ENCODE assay signal across 8 mouse cellular contexts in genomic region chr7:45340066-45340442, GRCm38 (mm10). TPM values are rescaled to one million over a fixed set of nuclear protein-coding genes. Genes with fewer than 3 reads are reported as not detected.
DNase-seq lines count a peak whose midpoint lies in the region; ATAC-seq lines count a peak whose summit lies in the region.

No protein-coding gene starts in this region.

- ATAC-seq in erythroblast, adult 5-6 weeks (replicated peaks; ENCODE audit: low FRiP score, poor library complexity, severe bottlenecking) = no peak
- ATAC-seq in heart, embryonic 16.5 days (replicated peaks; ENCODE audit: extremely low read depth, insufficient read depth, low FRiP score) = no peak
- no peak for ATAC-seq in liver, embryonic 16.5 days (ENCODE audit: low read depth)

- 2% methylated on average over 11 of the region's 11 CpGs for WGBS in heart, embryonic 16.5 days
- WGBS in liver, embryonic 16.5 days (ENCODE audit: insufficient replicate concordance) = 2% methylated on average over 11 of the region's 11 CpGs

- no peaks in the 10 kb centered on the region for H3K9me3 ChIP-seq in erythroblast, embryonic 14.5 days (ENCODE audit: control insufficient read depth, low read length)
- no peaks in the 10 kb centered on the region for H3K9me3 ChIP-seq in heart, embryonic 16.5 days (replicated peaks; ENCODE audit: control insufficient read depth, low read length)
- H3K9me3 ChIP-seq in liver, embryonic 16.5 days (replicated peaks; ENCODE audit: control insufficient read depth, low read length) = no peaks in the 10 kb centered on the region

- H3K4me1 ChIP-seq in erythroblast, embryonic 14.5 days (ENCODE audit: control insufficient read depth) = peaks cover 53% of the 10 kb centered on the region
- peaks cover 48% of the 10 kb centered on the region for H3K4me1 ChIP-seq in heart, embryonic 16.5 days (ENCODE audit: control insufficient read depth, insufficient read depth, low read length)
- H3K4me1 ChIP-seq in liver, embryonic 16.5 days (ENCODE audit: control insufficient read depth, low read depth, low read length) = peaks cover 34% of the 10 kb centered on the region

- H3K36me3 ChIP-seq in erythroblast, embryonic 14.5 days (ENCODE audit: control insufficient read depth) = no peaks in the 10 kb centered on the region
- no peaks in the 10 kb centered on the region for H3K36me3 ChIP-seq in heart, embryonic 16.5 days (ENCODE audit: control insufficient read depth, insufficient read depth)
- H3K36me3 ChIP-seq in liver, embryonic 16.5 days (ENCODE audit: control insufficient read depth, insufficient read depth) = no peaks in the 10 kb centered on the region

- peak overlapping the region; percentile 65 for H3K4me3 ChIP-seq in erythroblast, embryonic 14.5 days (replicated peaks)
- H3K4me3 ChIP-seq in heart, embryonic 16.5 days (ENCODE audit: low read length) = peak overlapping the region; percentile 67
- H3K4me3 ChIP-seq in liver, embryonic 16.5 days (ENCODE audit: low read depth, low read length) = peak overlapping the region; percentile 62

- peaks cover 63% of the 10 kb centered on the region for H3K27me3 ChIP-seq in erythroblast, embryonic 14.5 days (ENCODE audit: control insufficient read depth)
- H3K27me3 ChIP-seq in heart, embryonic 16.5 days (ENCODE audit: control insufficient read depth, insufficient read depth, low read length) = no peaks in the 10 kb centered on the region
- peaks cover 40% of the 10 kb centered on the region for H3K27me3 ChIP-seq in liver, embryonic 16.5 days (ENCODE audit: control insufficient read depth, insufficient read depth, low read depth, low read length)

- H3K27ac ChIP-seq in heart, embryonic 16.5 days (ENCODE audit: low read length) = no peak overlapping the region
- H3K27ac ChIP-seq in liver, embryonic 16.5 days (ENCODE audit: low read length) = no peak overlapping the region

- peak overlapping the region; percentile 85 for H3K4me2 ChIP-seq in heart, embryonic 16.5 days (ENCODE audit: low read depth, low read length)
- peak overlapping the region; percentile 80 for H3K4me2 ChIP-seq in liver, embryonic 16.5 days (ENCODE audit: low read depth, low read length)

- DNase-seq in 416B (ENCODE audit: low read depth) = peak; percentile 11
- no peak for DNase-seq in thymus, postnatal 25 days
- DNase-seq in cerebellum, postnatal 4 days (ENCODE audit: low spot score in 2 of 2) = no peak
- no peak for DNase-seq in layer of hippocampus, postnatal 36 days

- peak overlapping the region; percentile 75 for H3K9ac ChIP-seq in heart, embryonic 16.5 days (ENCODE audit: low read length)
- peak overlapping the region; percentile 28; the same call in 1 of the 2 replicates for H3K9ac ChIP-seq in liver, embryonic 16.5 days (ENCODE audit: low read depth, low read length)

RNA-seq across cellular contexts. Expression of gene Hrc, which starts 5.0 kb away (rescaled TPM):
- polyA plus RNA-seq in erythroblast, embryonic 14.5 days (2012) = not detected in 2 replicates
- not detected in 2 replicates for total RNA-seq in erythroblast, adult 5-6 weeks (2015; ENCODE audit: low replicate concordance)
- total RNA-seq in erythroblast, adult 5-6 weeks (2017; ENCODE audit: low replicate concordance) = not detected in 2 replicates
- polyA plus RNA-seq in heart, embryonic 16.5 days (2015; fragmentation: Nextera tagmentation; extraction: Ambion mirVana) = 26.6 and 28.7 TPM in 2 replicates
- 0.39 and 0.60 TPM in 2 replicates for polyA plus RNA-seq in liver, embryonic 16.5 days (2015; fragmentation: Nextera tagmentation; extraction: Ambion mirVana)
- under 1 TPM; 0.20 to 0.46 TPM for total RNA-seq in layer of hippocampus, postnatal 36 days (2021)

RNA-seq across cellular contexts. Expression of gene Trpm4, which starts 6.5 kb away (rescaled TPM):
- polyA plus RNA-seq in erythroblast, embryonic 14.5 days (2012) = 0.02 and 0.04 TPM in 2 replicates
- 0.42 TPM in 1 of 2 replicates, not detected in the other for total RNA-seq in erythroblast, adult 5-6 weeks (2015; ENCODE audit: low replicate concordance)
- total RNA-seq in erythroblast, adult 5-6 weeks (2017; ENCODE audit: low replicate concordance) = not detected in 2 replicates
- polyA plus RNA-seq in heart, embryonic 16.5 days (2015; fragmentation: Nextera tagmentation; extraction: Ambion mirVana) = 12.4 and 18.0 TPM in 2 replicates
- 0.85 and 1.7 TPM in 2 replicates for polyA plus RNA-seq in liver, embryonic 16.5 days (2015; fragmentation: Nextera tagmentation; extraction: Ambion mirVana)
- 10 to 100 TPM; 12.9 to 14.8 TPM for total RNA-seq in layer of hippocampus, postnatal 36 days (2021)

RNA-seq across cellular contexts. Expression of gene Ppfia3, which starts 26.8 kb away (rescaled TPM):
- polyA plus RNA-seq in erythroblast, embryonic 14.5 days (2012) = 0.13 and 0.33 TPM in 2 replicates
- total RNA-seq in erythroblast, adult 5-6 weeks (2015; ENCODE audit: low replicate concordance) = 1.9 TPM in 1 of 2 replicates, not detected in the other
- 0.26 TPM in 1 of 2 replicates, not detected in the other for total RNA-seq in erythroblast, adult 5-6 weeks (2017; ENCODE audit: low replicate concordance)
- polyA plus RNA-seq in heart, embryonic 16.5 days (2015; fragmentation: Nextera tagmentation; extraction: Ambion mirVana) = 1.5 TPM in 2 replicates
- 0.15 and 0.19 TPM in 2 replicates for polyA plus RNA-seq in liver, embryonic 16.5 days (2015; fragmentation: Nextera tagmentation; extraction: Ambion mirVana)
- total RNA-seq in layer of hippocampus, postnatal 36 days (2021) = 100 to 1,000 TPM; 126 to 128 TPM

RNA-seq across cellular contexts. Expression of gene Lin7b, which starts 30.3 kb away (rescaled TPM):
- polyA plus RNA-seq in erythroblast, embryonic 14.5 days (2012) = 0.18 TPM in 1 of 2 replicates, not detected in the other
- total RNA-seq in erythroblast, adult 5-6 weeks (2015; ENCODE audit: low replicate concordance) = 1.5 TPM in 1 of 2 replicates, not detected in the other
- 5.4 TPM in 1 of 2 replicates, not detected in the other for total RNA-seq in erythroblast, adult 5-6 weeks (2017; ENCODE audit: low replicate concordance)
- 0.81 and 0.91 TPM in 2 replicates for polyA plus RNA-seq in heart, embryonic 16.5 days (2015; fragmentation: Nextera tagmentation; extraction: Ambion mirVana)
- not detected in 2 replicates for polyA plus RNA-seq in liver, embryonic 16.5 days (2015; fragmentation: Nextera tagmentation; extraction: Ambion mirVana)
- total RNA-seq in layer of hippocampus, postnatal 36 days (2021) = 100 to 1,000 TPM; 133 to 154 TPM

RNA-seq across cellular contexts. Expression of gene Snrnp70, which starts 55.5 kb away (rescaled TPM):
- 68.0 and 79.6 TPM in 2 replicates for polyA plus RNA-seq in erythroblast, embryonic 14.5 days (2012)
- 50.5 and 70.2 TPM in 2 replicates for total RNA-seq in erythroblast, adult 5-6 weeks (2015; ENCODE audit: low replicate concordance)
- total RNA-seq in erythroblast, adult 5-6 weeks (2017; ENCODE audit: low replicate concordance) = 169 and 259 TPM in 2 replicates
- polyA plus RNA-seq in heart, embryonic 16.5 days (2015; fragmentation: Nextera tagmentation; extraction: Ambion mirVana) = 145 and 161 TPM in 2 replicates
- 64.2 and 70.1 TPM in 2 replicates for polyA plus RNA-seq in liver, embryonic 16.5 days (2015; fragmentation: Nextera tagmentation; extraction: Ambion mirVana)
- total RNA-seq in layer of hippocampus, postnatal 36 days (2021) = 100 to 1,000 TPM; 379 to 450 TPM

Comparison
In these comparisons a context has a peak if more than half of its experiments do, and no peak if none do; other contexts are left out.
1. RNA of gene Hrc, which starts 5.0 kb away (polyA plus RNA-seq): 26.6 to 28.7 TPM in heart, embryonic 16.5 days; 0.39 to 0.60 TPM in liver, embryonic 16.5 days and not detected in erythroblast, embryonic 14.5 days; every median in the first group is over 10 times any median in the second.
2. Peak in every context shown above with its lines, with median percentiles within 50 percentile points of each other: H3K4me3 ChIP-seq.